Mouse (Mus musculus) spleen, postnatal 36 days (tissue): ENCODE data around the gene Naaladl2.
"Not testable (repeated sequence)": the region's sequence is repeated elsewhere in the genome, so short reads cannot be mapped to it uniquely, and the experiment has no call there.

Experiments
- DNase-seq, 2 experiments: peaks; one replicate each; pipeline ENCODE4 v3.0.0; 2022; ENCODE audit warnings: low spot score in 2 of 2, mixed read lengths in 1 of 2

Gene Naaladl2

DNA sequence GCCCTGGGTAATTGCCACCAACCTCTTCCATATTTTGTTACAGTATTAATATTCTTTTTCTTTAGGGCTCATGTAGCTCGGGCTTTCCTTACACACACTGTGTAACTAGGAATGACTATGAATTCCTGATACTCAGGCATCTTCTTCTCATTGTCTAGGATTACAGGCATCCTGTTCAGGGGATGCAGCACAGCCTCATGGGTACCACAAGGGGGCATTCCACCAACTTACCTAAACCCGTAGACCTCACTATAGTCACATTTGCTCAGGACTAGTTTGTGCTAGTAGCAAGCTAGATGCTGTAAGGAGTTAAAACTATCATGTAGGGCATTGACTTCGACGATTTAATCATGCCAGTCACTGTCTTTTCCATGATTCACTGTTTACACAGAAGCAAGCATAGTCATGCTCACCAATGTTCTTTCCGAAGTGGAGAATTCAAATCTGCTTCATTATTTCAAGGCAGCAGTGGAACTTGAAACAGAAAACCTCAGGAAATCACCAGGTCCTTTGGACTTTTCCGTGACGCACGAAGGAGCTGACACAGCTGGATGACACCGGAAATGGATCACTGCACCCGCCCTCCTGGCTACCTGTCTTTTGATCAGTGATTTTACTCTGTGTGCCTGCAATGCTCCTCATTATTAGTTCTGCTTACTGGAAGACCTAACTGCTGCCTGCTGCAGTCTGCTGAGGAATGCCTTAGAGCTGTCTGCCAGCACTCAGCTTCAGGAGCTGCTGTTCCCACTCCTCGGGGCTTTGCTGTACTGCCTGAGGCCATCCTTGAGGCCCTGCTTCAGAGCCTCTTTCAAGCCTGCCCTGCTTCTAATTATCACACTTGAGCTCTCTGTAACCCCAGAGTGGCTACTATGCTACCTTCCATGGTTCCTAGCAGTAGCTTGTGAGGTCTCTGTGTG lies 822.3 kb downstream of the Naaladl2 start:
- no peak for DNase-seq

DNA sequence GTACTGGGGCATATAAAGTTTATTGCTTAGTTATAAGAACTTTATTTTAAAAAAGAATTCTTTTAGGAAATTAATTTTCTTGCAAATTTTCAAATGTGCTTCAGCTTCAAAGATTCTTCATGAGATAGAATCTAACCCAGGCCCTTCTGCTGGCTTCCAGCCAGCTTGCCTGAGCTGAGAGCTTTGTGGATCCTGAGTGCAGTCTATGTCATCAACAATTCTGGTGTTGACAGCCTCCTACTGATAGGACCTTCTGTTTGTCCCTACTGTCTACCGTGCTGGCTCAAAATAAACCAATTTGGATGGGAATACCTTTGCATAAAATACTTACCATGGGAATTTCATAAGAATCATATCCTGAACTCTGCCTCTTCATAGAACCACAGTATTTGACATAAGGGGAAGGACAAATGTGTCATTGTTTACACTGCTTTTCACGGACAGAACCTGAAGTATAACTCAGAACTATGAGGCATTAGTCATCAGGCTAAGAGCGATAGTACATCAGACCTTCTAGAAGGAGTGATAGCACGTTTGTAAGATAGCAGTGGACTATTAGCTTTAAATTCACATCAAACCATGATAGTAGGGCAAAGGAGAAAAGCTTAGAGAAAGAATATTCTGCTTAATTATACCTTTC lies 829.3 kb downstream of the Naaladl2 start:
- DNase-seq = no peak

DNA sequence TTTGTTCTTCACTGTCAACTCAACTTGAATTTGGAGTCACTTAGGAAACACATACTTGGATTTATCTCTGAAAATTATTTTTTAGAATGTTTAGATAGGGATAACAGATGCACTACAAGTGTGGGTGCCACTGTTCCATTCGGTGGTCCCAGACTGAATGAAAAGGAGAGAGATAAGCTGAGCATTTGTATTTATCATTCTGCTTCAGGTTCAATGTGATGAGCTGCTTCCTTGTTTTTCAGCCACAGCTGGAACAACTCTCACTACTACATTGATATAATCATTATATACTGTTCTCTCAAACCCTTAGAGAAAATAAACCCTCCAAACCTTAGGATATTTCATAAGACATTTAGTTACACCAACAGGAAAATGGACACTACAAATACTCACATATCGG lies 918.6 kb downstream of the Naaladl2 start:
- no peak for DNase-seq

DNA sequence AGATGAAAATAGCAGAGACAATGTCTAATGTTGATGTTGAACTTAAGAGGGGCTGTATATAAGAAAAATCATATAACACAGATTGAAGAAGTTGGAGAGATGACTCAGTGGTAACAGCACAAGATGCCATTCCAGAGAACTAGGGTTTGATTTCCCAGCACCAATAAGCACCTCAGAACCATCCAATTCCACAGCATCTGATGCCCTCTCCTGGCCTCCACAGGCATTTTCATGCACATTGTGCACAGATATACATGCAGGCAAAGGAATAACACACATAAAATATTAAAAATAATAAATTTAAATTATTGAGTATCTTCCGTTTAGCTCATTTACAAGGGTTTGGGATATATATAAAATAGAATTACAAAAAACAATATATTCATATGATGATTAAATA lies 926.6 kb downstream of the Naaladl2 start:
- DNase-seq = no peak

DNA sequence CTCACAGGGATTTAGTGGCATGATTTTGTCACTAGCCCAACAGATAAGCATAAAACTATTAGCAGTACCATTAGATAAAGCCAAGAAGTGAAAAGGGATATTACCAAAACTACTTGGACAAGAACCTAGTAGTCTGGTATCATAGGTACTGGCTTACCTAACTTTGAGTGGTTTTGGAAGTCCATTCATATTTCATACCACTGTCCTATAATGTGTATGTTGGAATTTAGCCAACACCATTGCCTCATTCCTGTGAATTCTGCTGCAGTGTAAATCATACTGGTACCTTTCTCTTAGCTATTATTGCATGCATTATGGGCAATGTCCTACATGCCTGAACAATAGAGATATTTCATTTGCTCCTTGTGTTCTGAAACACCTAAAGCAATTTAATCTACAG lies 977.5 kb downstream of the Naaladl2 start:
- no peak for DNase-seq

DNA sequence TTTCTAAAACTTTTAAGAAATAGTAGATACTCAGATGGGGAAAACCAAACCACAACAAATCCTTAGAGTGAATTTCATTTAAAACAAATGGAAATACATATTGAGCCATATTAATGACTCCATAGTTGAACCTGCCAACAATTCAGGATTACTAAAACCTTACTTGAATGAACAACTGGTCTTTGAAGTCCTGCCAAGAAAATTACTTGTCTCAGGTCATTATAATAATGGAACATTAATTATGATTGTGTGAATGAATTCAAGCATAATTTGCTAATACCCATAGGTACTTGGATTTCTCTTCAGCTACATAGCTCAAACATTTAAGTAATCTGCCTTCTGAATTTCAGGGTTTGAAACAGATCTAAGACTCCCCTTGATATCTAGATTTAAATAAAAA lies 980.1 kb downstream of the Naaladl2 start:
- DNase-seq = no peak

DNA sequence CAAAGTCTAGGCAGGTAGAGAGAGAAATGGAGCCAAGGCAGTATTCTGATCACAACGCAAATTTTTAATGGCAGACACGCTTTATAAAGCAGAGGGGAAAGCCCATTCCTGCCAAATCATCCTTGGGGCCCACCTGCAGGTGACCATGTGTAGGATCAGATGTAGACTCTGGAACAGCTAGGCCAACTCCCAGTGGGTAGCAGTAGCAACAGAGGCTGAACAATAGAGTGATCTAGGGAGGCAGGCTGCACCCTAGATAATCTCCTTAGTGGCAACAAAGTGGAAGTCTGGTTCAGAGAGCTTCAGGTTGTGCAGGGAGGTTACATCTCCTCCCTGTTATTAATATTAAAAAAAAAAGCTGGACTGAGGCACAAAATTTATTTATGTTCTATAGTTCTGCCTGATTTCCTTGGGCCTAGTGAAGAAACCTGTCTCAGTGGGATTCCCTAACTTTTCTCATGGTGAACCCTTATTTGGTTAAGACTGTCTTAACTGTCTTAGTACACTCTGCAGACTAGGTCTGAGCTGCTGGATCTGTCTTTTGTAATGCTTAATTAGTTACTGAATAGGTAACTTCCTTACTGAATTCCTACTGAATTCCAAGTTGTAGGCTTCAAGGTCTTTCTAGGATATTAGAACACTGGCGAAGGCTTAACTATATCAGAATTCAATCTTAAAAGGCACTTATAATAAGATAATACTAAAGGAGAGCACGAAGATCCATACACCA lies 992.8 kb downstream of the Naaladl2 start:
- DNase-seq = not testable (repeated sequence)

DNA sequence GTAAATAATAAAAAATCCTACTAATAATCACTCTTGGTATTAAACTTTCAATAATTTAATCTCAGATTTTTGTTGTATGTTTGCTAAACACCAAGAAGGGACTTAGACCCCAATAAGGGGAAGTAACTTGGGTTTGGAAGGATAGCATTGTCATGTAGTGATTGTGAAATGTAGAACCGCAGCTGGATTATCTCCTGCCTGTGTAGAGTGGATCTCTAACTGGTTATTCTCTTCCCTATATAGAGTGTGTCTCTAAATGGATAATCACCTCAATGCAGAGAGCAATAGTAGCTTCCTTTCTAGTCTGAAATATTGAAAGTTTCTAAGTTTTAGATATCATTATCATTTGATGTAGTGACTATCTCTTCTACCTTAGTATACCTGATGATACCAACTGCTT lies 1001.3 kb downstream of the Naaladl2 start:
- DNase-seq = no peak

DNA sequence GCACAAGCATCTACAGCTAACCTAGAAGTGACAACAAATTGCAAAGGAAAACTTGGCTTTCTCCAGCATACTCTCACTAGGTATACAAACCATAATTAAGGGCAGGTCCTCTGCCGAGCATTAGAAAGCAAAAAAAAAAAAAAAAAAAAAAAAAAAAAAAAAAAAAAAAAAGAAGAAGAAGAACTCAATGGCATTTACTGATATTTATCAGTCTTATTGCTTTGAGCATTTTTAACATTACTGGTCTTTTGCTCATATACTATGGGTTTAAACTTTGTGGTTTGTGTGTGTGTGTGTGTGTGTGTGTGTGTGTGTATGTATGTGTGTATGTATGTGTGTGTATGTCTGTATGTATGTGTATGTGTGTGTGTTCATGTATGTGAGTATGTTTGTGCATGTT lies 1006.1 kb downstream of the Naaladl2 start:
- DNase-seq = no peak

DNA sequence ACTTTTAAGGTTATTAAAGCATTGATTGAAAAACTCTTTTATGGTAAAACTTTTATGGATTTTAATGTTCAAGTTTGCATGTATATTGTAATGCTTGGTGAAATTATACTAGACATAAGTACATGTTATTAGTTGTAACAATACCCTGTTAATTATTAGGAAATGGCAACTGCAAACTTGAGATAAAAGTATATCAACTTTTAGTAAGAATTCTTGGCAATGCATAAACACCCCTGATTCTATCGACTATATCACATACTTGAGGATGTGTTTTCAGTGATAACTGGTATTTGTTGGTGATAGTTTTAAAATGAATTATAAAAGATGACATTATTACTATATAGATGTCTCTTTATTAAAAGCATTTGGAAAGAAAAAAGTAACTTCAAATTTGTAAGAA lies 1017.9 kb downstream of the Naaladl2 start:
- no peak for DNase-seq

DNA sequence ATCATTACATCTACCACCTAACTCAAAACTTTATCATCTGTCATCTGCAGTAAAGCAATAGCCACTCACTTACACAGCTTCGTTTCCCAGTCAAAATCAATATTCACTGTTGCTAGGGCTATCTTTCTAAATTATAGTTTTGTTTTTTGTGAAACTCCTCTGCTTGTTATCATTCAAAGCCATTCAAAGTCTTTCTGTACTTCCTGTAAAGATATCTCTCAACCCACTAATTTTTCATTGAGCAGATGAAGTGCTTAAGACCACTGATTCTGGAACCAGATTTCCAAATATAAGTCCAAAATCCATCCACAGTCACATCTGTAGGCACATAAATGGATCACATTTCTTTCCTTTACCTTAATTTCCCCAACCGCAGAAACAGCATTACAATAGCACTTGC lies 1020.0 kb downstream of the Naaladl2 start:
- no peak for DNase-seq

DNA sequence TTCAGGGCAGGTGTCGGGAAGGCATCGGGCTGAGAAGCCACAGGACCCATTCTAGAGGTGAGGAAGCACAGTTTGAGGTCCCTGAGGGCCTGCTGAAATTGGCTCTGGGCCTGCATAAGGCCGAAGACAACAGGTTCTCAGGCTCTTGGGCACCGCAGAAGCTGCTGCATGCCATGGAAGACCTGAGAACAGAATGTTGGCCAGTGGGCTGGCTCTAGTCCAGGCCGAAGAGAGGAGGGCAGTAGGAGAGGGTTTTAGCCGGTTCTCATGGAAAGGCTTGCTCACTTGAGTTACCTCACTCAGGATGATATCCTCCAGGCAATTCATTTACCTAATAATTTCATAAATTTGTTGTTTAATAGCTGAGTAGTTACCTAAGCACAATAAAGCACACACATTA lies 1025.9 kb downstream of the Naaladl2 start:
- no peak for DNase-seq

DNA sequence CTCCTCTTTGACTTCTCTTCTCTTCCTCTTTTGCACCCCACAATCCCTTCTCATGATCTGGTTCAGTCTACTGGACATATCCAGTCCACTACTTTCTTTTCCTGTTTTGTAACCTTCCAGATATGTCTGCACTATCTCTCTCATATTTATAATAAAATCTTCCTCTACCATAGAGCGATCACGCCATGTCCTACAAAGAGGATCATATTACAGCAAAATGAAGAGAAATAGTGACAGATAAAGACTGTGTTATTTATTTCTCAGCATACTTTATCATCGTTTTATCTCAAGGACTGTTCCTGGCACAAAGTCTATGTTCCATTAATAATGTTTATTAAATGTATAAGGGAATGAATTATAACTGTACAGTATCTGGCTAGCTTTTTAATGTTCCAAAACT lies 1029.2 kb downstream of the Naaladl2 start:
- DNase-seq = no peak

DNA sequence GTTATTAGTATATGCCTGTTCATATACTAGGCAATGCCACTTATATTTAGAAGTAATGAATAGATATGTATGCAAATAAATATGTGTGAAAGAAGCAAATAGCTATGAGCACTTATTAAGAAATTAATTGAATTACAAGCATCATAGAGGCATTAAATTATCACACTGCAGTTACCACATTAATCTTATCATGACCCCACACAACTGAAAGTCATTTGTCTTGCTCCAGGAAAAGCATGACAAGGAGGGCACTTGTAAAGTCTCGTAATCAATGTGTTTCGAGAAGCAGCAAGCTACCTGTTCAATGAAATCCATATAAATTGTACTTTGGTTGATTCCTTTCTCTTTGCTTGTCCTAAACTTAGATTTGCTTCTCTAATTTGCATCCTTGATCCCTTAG lies 1030.7 kb downstream of the Naaladl2 start:
- no peak for DNase-seq

DNA sequence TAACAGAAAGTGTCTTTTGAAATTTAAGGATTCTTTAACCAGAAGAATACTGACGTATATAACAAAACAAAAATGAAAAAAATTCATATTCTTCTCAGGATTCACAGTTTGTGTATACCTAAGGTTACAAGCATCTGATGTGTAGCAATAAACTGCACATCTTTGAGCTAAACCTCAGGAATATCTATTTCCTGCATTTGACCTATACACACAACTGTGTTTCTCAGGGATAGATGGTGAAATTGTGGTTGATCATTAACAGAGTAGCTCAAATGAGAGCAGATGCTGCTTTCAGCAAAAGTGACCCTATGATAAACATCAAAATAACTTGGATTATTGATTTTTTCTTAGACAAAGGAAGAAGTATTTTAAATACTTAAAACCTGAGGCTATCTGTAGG lies 1037.7 kb downstream of the Naaladl2 start:
- no peak for DNase-seq

DNA sequence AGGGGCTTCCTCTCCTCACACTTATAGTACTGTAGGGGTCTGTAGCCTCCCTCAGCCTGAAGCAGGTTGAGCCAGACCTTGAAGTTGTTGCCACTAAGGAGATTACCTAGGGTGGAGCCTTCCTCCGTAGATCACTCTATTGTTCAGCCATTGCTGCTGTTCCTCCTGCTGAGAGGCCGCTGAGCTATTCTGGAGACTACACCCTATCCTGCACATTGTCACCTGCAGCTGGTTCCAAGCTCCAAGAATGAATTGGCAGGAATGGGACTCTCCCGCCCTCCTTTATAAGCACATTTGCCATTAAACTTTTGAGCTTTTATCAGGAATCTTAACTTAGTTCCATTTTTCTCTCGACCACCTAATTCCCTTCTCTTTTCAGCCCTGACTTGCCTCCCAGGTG lies 1064.3 kb downstream of the Naaladl2 start:
- DNase-seq = no peak

DNA sequence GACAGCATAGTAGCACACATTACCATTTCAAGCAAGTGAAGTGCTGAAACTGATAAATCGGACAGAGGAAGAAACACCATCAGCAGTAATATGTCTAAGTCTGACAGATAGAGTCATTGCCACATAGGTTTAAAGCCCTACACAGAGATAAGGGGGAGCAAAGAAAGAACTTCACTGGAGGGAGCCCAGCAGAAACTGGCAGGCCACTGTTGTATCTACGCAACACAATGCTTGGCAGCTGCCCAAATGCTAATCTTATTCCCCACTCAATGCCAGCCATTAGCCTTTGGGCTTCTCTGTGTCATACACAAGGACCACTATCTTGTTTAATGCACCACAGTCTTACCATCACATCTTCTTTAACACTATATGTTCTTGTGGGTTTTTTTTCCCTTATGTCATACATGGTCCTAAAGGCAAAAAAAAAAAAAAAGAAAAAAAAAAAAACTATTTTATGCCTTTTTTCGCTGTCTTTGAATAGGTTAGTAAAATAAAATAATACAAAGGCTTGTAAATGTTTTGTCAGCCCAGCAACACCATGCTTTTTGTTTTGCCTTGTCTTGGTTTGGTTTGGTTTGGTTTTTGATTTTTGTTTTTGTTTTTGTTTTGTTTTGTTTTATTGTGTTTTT lies 1072.8 kb downstream of the Naaladl2 start:
- DNase-seq = no peak

DNA sequence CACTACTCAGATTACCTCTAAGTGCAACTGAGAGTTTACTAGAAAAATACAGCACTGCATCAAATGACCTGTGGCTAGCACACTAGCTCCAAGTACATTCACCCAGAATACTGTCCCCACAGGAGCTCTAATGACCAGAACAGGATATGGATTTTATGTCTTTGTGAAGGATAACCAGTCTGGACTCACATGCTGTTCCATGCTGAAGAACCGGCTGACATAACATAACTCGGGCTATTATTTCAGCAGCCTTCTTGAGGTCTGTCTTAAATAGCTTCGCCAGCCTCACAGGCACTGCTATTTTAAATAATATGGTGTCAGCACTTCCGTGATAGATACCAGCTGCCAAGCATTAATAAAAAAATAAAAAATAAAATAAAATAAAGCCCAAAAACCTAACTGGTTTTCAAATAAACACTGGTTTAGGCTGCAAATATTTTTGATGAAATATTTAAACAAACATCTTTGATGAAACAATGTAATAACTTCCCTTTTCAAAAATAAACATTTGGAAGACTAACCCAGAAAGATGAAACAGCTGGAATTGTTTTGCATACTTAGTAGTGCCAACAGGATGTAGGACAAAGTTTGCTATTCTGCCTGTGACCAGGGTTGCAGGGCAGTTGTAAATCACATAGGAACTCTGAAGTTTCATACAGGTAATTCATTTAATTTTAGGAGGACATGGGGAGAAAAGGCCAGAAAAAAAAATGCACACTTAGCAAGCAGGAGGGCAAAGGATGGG lies 1073.5 kb downstream of the Naaladl2 start:
- DNase-seq = no peak

DNA sequence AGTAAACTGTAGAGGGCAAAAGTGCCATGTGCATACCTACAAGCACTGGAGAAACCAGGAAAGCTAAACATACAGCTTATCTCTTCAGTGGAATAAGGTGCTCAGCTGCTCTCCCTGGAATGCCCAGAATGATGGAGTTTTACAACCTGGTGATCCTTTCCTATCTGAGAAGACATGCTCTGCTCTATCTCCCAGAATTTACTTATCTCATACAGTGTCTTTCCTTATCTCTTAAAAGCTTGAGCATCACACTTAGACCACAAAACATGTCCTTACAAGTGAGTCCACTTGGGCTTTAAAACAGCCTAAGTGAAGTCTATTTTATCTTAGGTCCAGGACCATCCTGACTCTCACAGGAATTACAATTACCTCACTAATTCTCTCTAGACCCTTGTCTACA lies 1095.8 kb downstream of the Naaladl2 start:
- DNase-seq = no peak

DNA sequence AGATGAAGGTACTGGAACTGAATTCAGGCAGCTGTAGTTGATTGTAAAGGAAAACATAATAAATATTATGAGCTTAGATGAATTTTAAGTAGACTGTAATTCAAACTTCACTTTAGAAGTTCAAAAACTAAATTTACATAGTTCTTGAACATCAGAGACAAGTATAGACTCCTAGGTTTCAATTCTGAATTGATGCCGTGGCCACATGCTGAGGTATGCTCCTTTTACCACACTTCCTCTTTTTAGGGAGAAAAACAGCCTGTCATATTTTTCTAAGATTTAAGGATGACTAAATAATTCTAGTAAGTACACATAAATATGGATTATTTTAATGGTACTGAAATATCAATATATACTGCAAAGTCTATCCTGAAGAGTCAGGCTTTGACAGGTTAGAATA lies 1142.3 kb downstream of the Naaladl2 start:
- DNase-seq = no peak

DNA sequence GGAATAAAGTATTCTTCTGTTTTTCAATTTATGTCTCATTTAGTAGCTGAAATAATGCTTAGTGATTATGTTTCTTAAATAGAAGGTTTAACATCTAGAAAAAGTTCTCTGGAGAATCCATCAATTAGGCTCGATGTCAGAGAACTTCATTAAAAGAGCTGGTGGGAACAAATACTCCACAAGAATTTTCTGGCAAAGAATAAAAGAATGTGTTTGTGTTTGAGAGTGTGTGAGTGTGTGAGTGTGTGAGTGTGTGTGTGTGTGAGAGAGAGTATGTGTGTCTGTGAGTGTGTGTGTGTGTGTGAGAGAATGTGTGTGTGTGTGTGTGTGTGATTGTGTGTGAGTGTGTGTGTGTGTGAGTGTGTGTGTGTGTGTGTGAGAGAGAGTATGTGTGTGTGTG lies 1170.3 kb downstream of the Naaladl2 start:
- DNase-seq = no peak
